In genomic region chr2:27829551-27829950, GRCm38 (mm10) we compare ENCODE assay signal across 28 mouse cellular contexts. TPM values are rescaled to one million over a fixed set of nuclear protein-coding genes. Genes with fewer than 3 reads are reported as not detected.
A peak's percentile ranks its signal among the peaks of the same experiment; 100 is the strongest.
DNase-seq lines count a peak whose midpoint lies in the region; ATAC-seq and TF ChIP-seq lines count a peak whose summit lies in the region.
"Had no signal": no experiment of that assay in that cellular context is flagged by ENCODE, and none has a peak within 500 bp of the region (broad histone marks: within the 10 kb centered on the region; RNA-seq: fewer than 3 reads in every experiment).

No protein-coding gene starts in this region.

- TF ChIP-seq POLR2A in thymus, adult 2 months (IDR thresholded peaks at IDR 0.05; ENCODE audit: control insufficient read depth, extremely low read depth, insufficient read depth, low read length, poor library complexity): no peak

- H3K4me1 ChIP-seq in midbrain, embryonic 10.5 days: peaks cover 6% of the 10 kb centered on the region
- no peaks in the 10 kb centered on the region for H3K4me1 ChIP-seq in midbrain, postnatal 0 days (ENCODE audit: insufficient read depth, low read length)
- peaks cover 24% of the 10 kb centered on the region for H3K4me1 ChIP-seq in limb, embryonic 10.5 days
- H3K4me1 ChIP-seq in thymus, adult 2 months (replicated peaks; ENCODE audit: control insufficient read depth, insufficient read depth, low read length): no peaks in the 10 kb centered on the region
- H3K4me1 ChIP-seq: hindbrain, embryonic 15.5 days; liver, embryonic 13.5 days; midbrain, embryonic 15.5 days had no signal

- H3K27me3 ChIP-seq in midbrain, embryonic 10.5 days (ENCODE audit: low read depth, poor library complexity, severe bottlenecking): no peaks in the 10 kb centered on the region
- H3K27me3 ChIP-seq in midbrain, postnatal 0 days (ENCODE audit: insufficient read depth, low read length): no peaks in the 10 kb centered on the region; the same call in 1 of the 2 replicates
- H3K27me3 ChIP-seq in limb, embryonic 10.5 days (ENCODE audit: low read depth, poor library complexity, severe bottlenecking): no peaks in the 10 kb centered on the region
- no peaks in the 10 kb centered on the region for H3K27me3 ChIP-seq in thymus, adult 2 months (ENCODE audit: control insufficient read depth, insufficient read depth, low read length)
- H3K27me3 ChIP-seq: forebrain, embryonic 15.5 days; heart, embryonic 13.5 days; hindbrain, embryonic 15.5 days; limb, embryonic 15.5 days; liver, embryonic 13.5 days; midbrain, embryonic 15.5 days; stomach, embryonic 15.5 days had no signal

- ATAC-seq in midbrain, postnatal 0 days (ENCODE audit: low FRiP score): no peak
- ATAC-seq: activated CD4-positive, CD25-positive, alpha-beta regulatory T cell, adult 4 months; CD4-positive, CD25-positive, alpha-beta regulatory T cell, adult 4 months; forebrain, embryonic 15.5 days; midbrain, embryonic 15.5 days had no signal

- H3K27ac ChIP-seq in midbrain, embryonic 10.5 days (replicated peaks): 0 out of 2 replicates have a peak overlapping the region, but pooled peaks have one; percentile 28
- no peak overlapping the region for H3K27ac ChIP-seq in midbrain, postnatal 0 days (ENCODE audit: low read depth, low read length)
- H3K27ac ChIP-seq in limb, embryonic 10.5 days: peak overlapping the region; percentile 14; the same call in 1 of the 2 replicates
- no peak overlapping the region for H3K27ac ChIP-seq in thymus, adult 2 months (ENCODE audit: control insufficient read depth, insufficient read depth, low read length)
- H3K27ac ChIP-seq: forebrain, embryonic 15.5 days; heart, embryonic 13.5 days; hindbrain, embryonic 15.5 days; layer of hippocampus, adult 2 months; limb, embryonic 15.5 days; liver, embryonic 13.5 days; midbrain, embryonic 15.5 days; stomach, embryonic 15.5 days had no signal

- H3K9me3 ChIP-seq in midbrain, embryonic 10.5 days (replicated peaks): no peaks in the 10 kb centered on the region
- no peaks in the 10 kb centered on the region for H3K9me3 ChIP-seq in midbrain, postnatal 0 days (ENCODE audit: low read length)
- no peaks in the 10 kb centered on the region for H3K9me3 ChIP-seq in limb, embryonic 10.5 days (replicated peaks)
- H3K9me3 ChIP-seq: forebrain, embryonic 15.5 days; heart, embryonic 13.5 days; hindbrain, embryonic 15.5 days; limb, embryonic 15.5 days; liver, embryonic 13.5 days; midbrain, embryonic 15.5 days; stomach, embryonic 15.5 days had no signal

- no peak overlapping the region for H3K4me2 ChIP-seq in midbrain, postnatal 0 days (ENCODE audit: low read depth, low read length, poor library complexity, severe bottlenecking)
- H3K4me2 ChIP-seq: forebrain, embryonic 15.5 days; heart, embryonic 13.5 days; hindbrain, embryonic 15.5 days; limb, embryonic 15.5 days; liver, embryonic 13.5 days; midbrain, embryonic 15.5 days; stomach, embryonic 15.5 days had no signal

- no peak overlapping the region for H3K4me3 ChIP-seq in midbrain, embryonic 10.5 days
- no peak overlapping the region for H3K4me3 ChIP-seq in midbrain, postnatal 0 days (ENCODE audit: low read depth, low read length)
- no peak overlapping the region for H3K4me3 ChIP-seq in limb, embryonic 10.5 days
- H3K4me3 ChIP-seq in thymus, adult 2 months (ENCODE audit: control insufficient read depth, insufficient read depth, low read length): no peak overlapping the region
- H3K4me3 ChIP-seq: forebrain, embryonic 15.5 days; heart, embryonic 13.5 days; hindbrain, embryonic 15.5 days; layer of hippocampus, adult 2 months; limb, embryonic 15.5 days; liver, embryonic 13.5 days; midbrain, embryonic 15.5 days; stomach, embryonic 15.5 days had no signal

- 78% methylated on average over 5 of the region's 5 CpGs for WGBS in midbrain, embryonic 10.5 days
- 79% methylated on average over 5 of the region's 5 CpGs for WGBS in midbrain, postnatal 0 days
- WGBS in limb, embryonic 10.5 days: 78% methylated on average over 5 of the region's 5 CpGs
- WGBS in thymus, adult 2 months: 71% methylated on average over 5 of the region's 5 CpGs

- peak; percentile 14 for DNase-seq in cerebellum, adult 9-11 months
- no peak for DNase-seq in cerebellum, adult 8-10 months
- DNase-seq in midbrain, embryonic 10.5 days (ENCODE audit: low spot score): no peak
- no peak for DNase-seq in midbrain, postnatal 0 days (ENCODE audit: low spot score)
- no peak for DNase-seq in limb, embryonic 10.5 days (ENCODE audit: low spot score)
- no peak for DNase-seq in thymus, adult 2 months
- no peak for DNase-seq in T-cell, adult 2 months (ENCODE audit: low spot score)
- DNase-seq: adrenal gland, adult 8-10 months; gastrocnemius, postnatal 36 days; heart, adult 18-20 months; heart, postnatal 10 days; kidney, adult 2 months; kidney, postnatal 36 days; liver, embryonic 13.5 days; lung, adult 18-20 months; lung, postnatal 10 days; right cerebral cortex, postnatal 25 days; thymus, postnatal 25 days had no signal

- no peaks in the 10 kb centered on the region for H3K36me3 ChIP-seq in midbrain, embryonic 10.5 days
- no peaks in the 10 kb centered on the region for H3K36me3 ChIP-seq in midbrain, postnatal 0 days (ENCODE audit: insufficient read depth, low read length)
- H3K36me3 ChIP-seq in limb, embryonic 10.5 days: no peaks in the 10 kb centered on the region
- no peaks in the 10 kb centered on the region for H3K36me3 ChIP-seq in thymus, adult 2 months (ENCODE audit: control insufficient read depth, insufficient read depth, low read length)
- H3K36me3 ChIP-seq: forebrain, embryonic 15.5 days; heart, embryonic 13.5 days; hindbrain, embryonic 15.5 days; limb, embryonic 15.5 days; liver, embryonic 13.5 days; midbrain, embryonic 15.5 days; stomach, embryonic 15.5 days had no signal

- no peak for TF ChIP-seq CTCF in midbrain, postnatal 0 days (IDR thresholded peaks at IDR 0.05)
- no peak for TF ChIP-seq CTCF in thymus, adult 2 months (IDR thresholded peaks at IDR 0.05; ENCODE audit: borderline replicate concordance, control insufficient read depth, extremely low read depth, insufficient read depth, low read length, poor library complexity)

- no peak overlapping the region for H3K9ac ChIP-seq in midbrain, postnatal 0 days (replicated peaks; ENCODE audit: low read length, poor library complexity, severe bottlenecking)
- H3K9ac ChIP-seq: forebrain, embryonic 15.5 days; heart, embryonic 13.5 days; hindbrain, embryonic 15.5 days; limb, embryonic 15.5 days; liver, embryonic 13.5 days; midbrain, embryonic 15.5 days; stomach, embryonic 15.5 days had no signal

RNA-seq across cellular contexts. Expression of gene Col5a1, which starts 56.7 kb away (rescaled TPM):
- polyA plus RNA-seq in midbrain, embryonic 10.5 days (2016; fragmentation: Nextera tagmentation; extraction: Ambion mirVana): 16.2 and 19.8 TPM in 2 replicates
- 16.9 and 23.4 TPM in 2 replicates for total RNA-seq in midbrain, postnatal 0 days (2014; rRNA removed)
- polyA plus RNA-seq in midbrain, postnatal 0 days (2015; fragmentation: Nextera tagmentation; extraction: Ambion mirVana): 5.4 and 5.6 TPM in 2 replicates
- polyA plus RNA-seq in limb, embryonic 10.5 days (2016; fragmentation: Nextera tagmentation; extraction: Ambion mirVana): 13.5 and 21.4 TPM in 2 replicates
- polyA plus RNA-seq in thymus, adult 2 months (2012; rRNA removed): 3.8 and 4.1 TPM in 2 replicates
- total RNA-seq: neutrophil, adult 5-6 weeks had no signal
- polyA plus RNA-seq: activated CD4-positive, CD25-positive, alpha-beta regulatory T cell, adult 4 months; CD4-positive, CD25-positive, alpha-beta regulatory T cell, adult 4 months had no signal

Comparison
In these comparisons a context has a peak if more than half of its experiments do, and no peak if none do; other contexts are left out.
1. H3K27ac ChIP-seq: peak in midbrain, embryonic 10.5 days (single experiment) and limb, embryonic 10.5 days (single experiment); none in midbrain, postnatal 0 days (single experiment) and thymus, adult 2 months (single experiment).